Mouse (Mus musculus) brain, embryonic 14.5 days (tissue): ENCODE measurements around the gene Tldc2.

Experiments
- CTCF ChIP-seq: fragments of 200-500 bp; IDR thresholded peaks from 2 replicates; pipeline ENCODE4 v1.5.1; 2012; ENCODE audit warnings: inconsistent platforms, mild to moderate bottlenecking, moderate library complexity, borderline replicate concordance; ENCODE audit not compliant: insufficient read depth, insufficient read length; ENCODE audit errors: extremely low read depth
- POLR2A ChIP-seq: fragments of 200-500 bp; IDR thresholded peaks from 2 replicates; pipeline ENCODE4 v1.6.1; 2012; ENCODE audit warnings: mild to moderate bottlenecking, inconsistent platforms, borderline replicate concordance; ENCODE audit not compliant: poor library complexity, insufficient read depth, insufficient read length, severe bottlenecking; ENCODE audit errors: extremely low read depth

DNA sequence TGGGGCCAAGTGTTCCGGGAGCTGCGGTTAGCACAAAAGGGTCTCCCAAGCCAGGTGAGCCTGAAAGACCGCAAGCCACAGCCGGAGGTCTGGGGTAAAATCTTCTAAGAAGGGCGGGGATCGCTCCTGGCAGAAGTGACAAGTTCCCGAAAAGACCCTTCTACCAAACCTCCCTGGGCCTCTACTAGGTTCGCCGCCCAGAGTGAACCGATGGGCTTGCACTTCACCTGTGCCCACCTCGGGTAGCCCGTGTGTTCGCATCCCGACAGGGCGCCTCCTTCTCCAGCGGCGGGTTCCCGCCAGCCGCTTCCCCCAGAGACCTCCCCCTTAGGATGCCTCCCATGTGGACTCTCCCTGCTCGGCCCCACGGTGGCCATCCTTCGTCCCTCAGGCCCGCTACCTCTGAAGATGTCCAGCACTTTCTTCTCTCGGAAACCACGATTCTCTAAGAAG is 47.6 kb downstream of the Tldc2 start:
- TF ChIP-seq CTCF (no peak), POLR2A (no peak)
